Mouse (Mus musculus): ENCODE measurements around the gene Rcl1. TPM values are rescaled to one million over a fixed set of nuclear protein-coding genes. Genes with fewer than 3 reads are reported as not detected.

Rcl1 gene
- polyA plus RNA-seq, 1 experiment from 2014 or later: 51.5 TPM

MicroRNAs within 50 kb of the gene (microRNA counts, 519-probe panel; counts per million panel counts)
- microRNA mmu-miR-101b: 2,589 counts per million, percentile 60 among the panel's probes with 10 or more counts

Small RNA genes lying within 50 kb of the gene (microRNA-seq; reads per million reads assigned to microRNA genes)
- 1,772 reads per million, percentile 81 among the genes with 10 or more reads in this experiment for gene Mir101b

Other genes starting within 250 kb of the Rcl1 start
- gene Plpp6, start 137.4 kb upstream of the Rcl1 start, polyA plus RNA-seq (2015; fragmentation: Nextera tagmentation; extraction: Ambion mirVana): 7.0 TPM in 2 replicates
- gene 4430402I18Rik, start 133.6 kb upstream of the Rcl1 start, polyA plus RNA-seq (2015; fragmentation: Nextera tagmentation; extraction: Ambion mirVana): 1.9 and 3.2 TPM in 2 replicates
- 32.9 and 36.0 TPM in 2 replicates for gene Cdc37l1, start 111.0 kb upstream of the Rcl1 start, polyA plus RNA-seq (2015; fragmentation: Nextera tagmentation; extraction: Ambion mirVana)
- 71.4 and 80.3 TPM in 2 replicates for gene Ak3, start 53.4 kb upstream of the Rcl1 start, polyA plus RNA-seq (2015; fragmentation: Nextera tagmentation; extraction: Ambion mirVana)
- gene Jak2, start 150.5 kb downstream of the Rcl1 start, polyA plus RNA-seq (2015; fragmentation: Nextera tagmentation; extraction: Ambion mirVana): 7.7 and 8.3 TPM in 2 replicates
- 1.2 and 3.3 TPM in 2 replicates for gene Insl6, start 224.0 kb downstream of the Rcl1 start, polyA plus RNA-seq (2015; fragmentation: Nextera tagmentation; extraction: Ambion mirVana)
- gene Rln1, start 233.3 kb downstream of the Rcl1 start, polyA plus RNA-seq (2015; fragmentation: Nextera tagmentation; extraction: Ambion mirVana): 0.47 TPM in 1 of 2 replicates, not detected in the other

Measured in lung, embryonic 15.5 days (tissue).